Mouse (Mus musculus): ENCODE measurements around the gene Tpm3.

- TF ChIP-seq CTCF (IDR thresholded peaks at IDR 0.05; ENCODE audit: control insufficient read depth, insufficient read depth, low read length) (no peak), POLR2A (IDR thresholded peaks at IDR 0.05; ENCODE audit: borderline replicate concordance, control insufficient read depth, low read depth, low read length) (no peak)
Observed at GRCm38 (mm10) chr3:90088617-90089016, 16.2 kb downstream of the Tpm3 start.

Data from bone marrow, adult 2 months (tissue).